Mouse (Mus musculus): Measurements from ENCODE around the gene Rabgap1l.

- TF ChIP-seq GATA1 (IDR thresholded peaks at IDR 0.05; ENCODE audit: borderline replicate concordance, low read length): no peak
- no peak for TF ChIP-seq FLI1 (IDR thresholded peaks at IDR 0.05; ENCODE audit: low read length)
Measured at GRCm38 (mm10) chr1:160594576-160594975, 198.4 kb downstream of the Rabgap1l start.
